Comparison of ENCODE assay signal across 10 mouse cellular contexts in the genomic region with DNA sequence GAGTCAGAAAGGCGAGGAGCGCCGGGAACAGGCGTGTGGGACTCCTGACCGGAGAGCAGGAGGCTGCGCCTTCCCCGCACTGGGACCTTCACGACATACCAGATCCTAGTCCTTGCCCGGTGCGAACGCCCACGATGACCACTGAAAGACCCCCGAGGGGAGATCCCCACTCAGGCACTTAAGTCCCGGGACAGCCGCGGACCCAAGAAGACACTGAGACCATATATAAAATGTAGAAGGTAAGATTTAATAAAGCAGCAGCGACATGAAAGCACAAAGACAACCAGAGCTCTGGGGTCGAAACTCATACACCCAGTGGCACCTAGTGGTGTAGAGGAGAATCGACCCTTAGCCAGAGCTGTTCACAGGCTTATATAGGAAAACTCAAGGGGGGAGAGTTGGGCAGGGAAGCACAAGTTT. TPM values are rescaled to one million over a fixed set of nuclear protein-coding genes. Genes with fewer than 3 reads are reported as not detected.
DNase-seq lines count a peak whose midpoint lies in the region; ATAC-seq lines count a peak whose summit lies in the region.
"Not testable (repeated sequence)": the region's sequence is repeated elsewhere in the genome, so short reads cannot be mapped to it uniquely, and the experiment has no call there.
"Had no signal": no experiment of that assay in that cellular context is flagged by ENCODE, and none has a peak within 500 bp of the region (broad histone marks: within the 10 kb centered on the region; RNA-seq: fewer than 3 reads in every experiment).

No protein-coding gene starts in this region.

- not testable (repeated sequence) for H3K27ac ChIP-seq in intestine, embryonic 14.5 days (ENCODE audit: low read depth)

- peak; percentile 78 to 93 for DNase-seq in adrenal gland, adult (ENCODE audit: inconsistent age in 2 of 2, low spot score in 1 of 2)
- DNase-seq in embryo, embryonic 10.5 days (ENCODE audit: low spot score): peak; percentile 68
- DNase-seq in heart, adult 11 months: peak; percentile 97
- DNase-seq in intestine, embryonic 14.5 days (ENCODE audit: low spot score): peak; percentile 70
- peak; percentile 16 to 48 for DNase-seq in left cerebral cortex, postnatal 25 days (ENCODE audit: low spot score in 2 of 2)
- peak; percentile 45 to 52 for DNase-seq in right cerebral cortex, postnatal 10 days (ENCODE audit: low spot score in 2 of 2)
- peak; percentile 17 for DNase-seq in urinary bladder, postnatal 25 days (ENCODE audit: low spot score)

- 29% methylated on average over 19 of the region's 19 CpGs for WGBS in intestine, embryonic 14.5 days

- H3K27me3 ChIP-seq in intestine, embryonic 14.5 days (replicated peaks; ENCODE audit: control insufficient read depth, insufficient read depth, low read length): not testable (repeated sequence)

- H3K9me3 ChIP-seq in intestine, embryonic 14.5 days (ENCODE audit: control insufficient read depth, low read length): not testable (repeated sequence)

- H3K4me1 ChIP-seq in intestine, embryonic 14.5 days (replicated peaks; ENCODE audit: control insufficient read depth, insufficient read depth, low read length): not testable (repeated sequence)

- intact Hi-C loops in left cerebral cortex, postnatal 25 days (cut with DNase I): loop anchor here (2.0 kb wide), 1 partner anchor 95 kb away; the partner anchor contains the start of gene Rhox11

- peak overlapping the region; percentile 18; the same call in 1 of the 2 replicates for H3K4me3 ChIP-seq in intestine, embryonic 14.5 days (ENCODE audit: low read depth, low read length)

- ATAC-seq in intestine, embryonic 14.5 days (replicated peaks; ENCODE audit: low FRiP score, low TSS enrichment, low read depth): not testable (repeated sequence)
- peak; percentile 56; the same call in 1 of the 2 replicates for ATAC-seq in megakaryocyte progenitor cell, adult 5-6 weeks (replicated peaks; ENCODE audit: poor library complexity)

- H3K4me2 ChIP-seq in intestine, embryonic 14.5 days (ENCODE audit: low read length): peak overlapping the region; percentile 26

- not testable (repeated sequence) for H3K36me3 ChIP-seq in intestine, embryonic 14.5 days (ENCODE audit: control insufficient read depth, insufficient read depth, low read length)

- not testable (repeated sequence) for H3K9ac ChIP-seq in intestine, embryonic 14.5 days (ENCODE audit: low read length)

RNA-seq across cellular contexts. Expression of gene Zbtb33, which starts 9.7 kb away (rescaled TPM):
- 5.1 and 6.2 TPM in 2 replicates for polyA plus RNA-seq in intestine, embryonic 14.5 days (2014; fragmentation: Nextera tagmentation; extraction: Ambion mirVana)
- total RNA-seq in left cerebral cortex, postnatal 25 days (2021): 10 to 100 TPM; 21.0 to 26.3 TPM
- 27.1 and 31.2 TPM in 2 replicates for total RNA-seq in megakaryocyte progenitor cell, adult 5-6 weeks (2015)
- 17.4 and 21.7 TPM in 2 replicates for total RNA-seq in megakaryocyte progenitor cell, adult 5-6 weeks (2017)

RNA-seq across cellular contexts. Expression of gene Rhox13, which starts 58.9 kb away (rescaled TPM):
- not detected in 2 replicates for polyA plus RNA-seq in intestine, embryonic 14.5 days (2014; fragmentation: Nextera tagmentation; extraction: Ambion mirVana)
- total RNA-seq in left cerebral cortex, postnatal 25 days (2021): not detected
- total RNA-seq in megakaryocyte progenitor cell, adult 5-6 weeks (2015): not detected in 2 replicates
- not detected in 2 replicates for total RNA-seq in megakaryocyte progenitor cell, adult 5-6 weeks (2017)
- total RNA-seq: monocyte, adult 5-6 weeks had no signal
- polyA plus RNA-seq: erythroblast, embryonic 14.5 days had no signal

Comparison
In these comparisons a context has a peak if more than half of its experiments do, and no peak if none do; other contexts are left out.
1. DNase-seq: peak in every context shown above with its lines; median percentile 97 in heart, adult 11 months; 86 in adrenal gland, adult; 70 in intestine, embryonic 14.5 days; 68 in embryo, embryonic 10.5 days; 48 in right cerebral cortex, postnatal 10 days; 32 in left cerebral cortex, postnatal 25 days; 17 in urinary bladder, postnatal 25 days.